Mouse (Mus musculus): Measurements from ENCODE around the gene Kctd7.

DNA sequence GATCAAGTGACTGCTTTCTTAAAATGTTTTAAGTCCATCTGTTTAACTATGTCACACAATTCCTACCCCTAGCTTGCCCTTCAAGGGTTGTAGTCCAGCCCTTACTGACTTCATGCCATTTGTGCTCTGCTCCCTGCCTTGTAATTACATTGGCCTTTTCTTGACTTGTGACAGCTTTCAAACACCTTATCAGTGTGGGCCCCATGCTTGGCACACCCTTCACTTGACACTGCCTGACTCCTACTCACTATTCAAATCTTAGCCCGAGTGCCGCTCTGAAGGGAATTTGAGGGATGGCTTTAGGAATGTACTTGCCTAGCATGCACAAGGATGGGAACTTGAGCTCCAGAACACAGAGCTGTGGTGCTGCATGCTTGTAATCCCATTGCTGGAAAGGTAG lies 46.8 kb upstream of the Kctd7 start:
- no peak for TF ChIP-seq ZC3H11A (IDR thresholded peaks at IDR 0.05; ENCODE audit: borderline replicate concordance, low read depth, low read length)
- no peak for TF ChIP-seq ZNF384 (IDR thresholded peaks at IDR 0.05; ENCODE audit: low read depth, low read length)
- TF ChIP-seq MAFK (IDR thresholded peaks at IDR 0.05; ENCODE audit: insufficient read depth, low read depth, low read length), result no peak
- no peak for TF ChIP-seq HCFC1 (IDR thresholded peaks at IDR 0.05; ENCODE audit: borderline replicate concordance, insufficient read depth, low read length)
- TF ChIP-seq CHD2 (IDR thresholded peaks at IDR 0.05; ENCODE audit: low read depth, low read length), result no peak
